Mouse (Mus musculus) layer of hippocampus, postnatal 10 days (tissue): ENCODE results near the gene Ccdc170. TPM values are rescaled to one million over a fixed set of nuclear protein-coding genes. Genes with fewer than 3 reads are reported as not detected.
"Not testable (repeated sequence)": the region's sequence is repeated elsewhere in the genome, so short reads cannot be mapped to it uniquely, and the experiment has no call there.

Experiments
- DNase-seq, 2 experiments: peaks; one replicate each; pipeline ENCODE4 v3.0.0; 2021; ENCODE audit warnings: low spot score in 2 of 2
- total RNA-seq, 2 experiments: library from RNA; stranded (reverse); gene quantifications; 2 replicates each; pipeline ENCODE4 v1.2.3; 2021

Gene Ccdc170
- total RNA-seq, 2 experiments from 2014 or later = 0.49 to 0.89 TPM

GRCm38 (mm10) chr10:4598916-4599315 lies 116.6 kb downstream of the Ccdc170 start:
- DNase-seq = no peak

GRCm38 (mm10) chr10:4599591-4599990 lies 117.3 kb downstream of the Ccdc170 start:
- no peak for DNase-seq

GRCm38 (mm10) chr10:4600796-4601474 lies 118.6 kb downstream of the Ccdc170 start:
- no peak for DNase-seq

- DNase-seq = not testable (repeated sequence)
These were observed 119.3 kb downstream of the Ccdc170 start for GRCm38 (mm10) chr10:4601612-4602011.

- no peak for DNase-seq
These were observed 120.2 kb downstream of the Ccdc170 start for GRCm38 (mm10) chr10:4602466-4602865.

GRCm38 (mm10) chr10:4604527-4605209 lies 122.4 kb downstream of the Ccdc170 start:
- DNase-seq = no peak

GRCm38 (mm10) chr10:4610234-4610633 lies 127.9 kb downstream of the Ccdc170 start:
- no peak for DNase-seq

- peak in 1 of 2 experiments; percentile 5 for DNase-seq
These were observed 129.3 kb downstream of the Ccdc170 start, which contains the start of gene Esr1 for GRCm38 (mm10) chr10:4611386-4612155. TSS of gene Esr1 (plus strand) at chr10:4611593.

Other genes with a start within 250 kb of the Ccdc170 start
- gene Akap12, start 216.1 kb upstream of the Ccdc170 start, total RNA-seq = 10 to 100 TPM; 32.3 to 33.1 TPM
- gene Zbtb2, start 94.4 kb upstream of the Ccdc170 start, total RNA-seq = 10 to 100 TPM; 10.8 to 12.0 TPM
- 10 to 100 TPM; 22.4 to 23.2 TPM for gene Rmnd1, start 50.1 kb upstream of the Ccdc170 start, total RNA-seq
- 10 to 100 TPM; 10.8 to 11.1 TPM for gene Armt1, start 50.0 kb upstream of the Ccdc170 start, total RNA-seq
- gene Esr1, start 129.1 kb downstream of the Ccdc170 start, total RNA-seq = 1 to 10 TPM; 1.1 to 2.2 TPM